Mouse (Mus musculus): ENCODE measurements around the gene F13b. TPM values are rescaled to one million over a fixed set of nuclear protein-coding genes. Genes with fewer than 3 reads are reported as not detected.

Gene F13b
- not detected in 2 replicates for polyA plus RNA-seq (2015; fragmentation: Nextera tagmentation; extraction: Ambion mirVana)

DNA sequence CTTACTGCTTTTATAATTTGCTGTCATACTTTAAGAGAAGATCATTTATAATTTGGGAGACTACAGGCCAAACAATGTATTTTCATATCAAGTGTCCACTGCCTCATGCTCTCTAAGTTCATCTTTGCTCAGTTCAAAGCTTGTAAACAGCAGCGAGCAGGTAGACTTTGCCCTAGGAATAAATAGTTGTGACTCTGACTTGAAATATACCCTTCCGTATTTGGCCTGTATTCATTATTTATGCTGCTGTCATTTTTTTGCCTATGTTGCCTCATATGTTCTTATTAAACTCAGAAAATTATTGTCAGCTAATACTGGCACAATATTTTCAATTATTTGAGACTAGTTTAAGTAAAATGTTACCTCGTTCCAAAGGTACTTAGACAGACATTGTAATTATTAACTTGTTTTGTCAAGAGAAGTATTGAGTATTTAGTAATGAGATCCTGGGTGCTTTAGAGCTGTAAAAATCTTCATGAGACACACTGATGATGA, at the start of gene F13b:
TSS of gene F13b (plus strand) at position 445 of the 495 bp plus-strand sequence.
- no peaks in the 10 kb centered on the region for H3K36me3 ChIP-seq (ENCODE audit: control insufficient read depth, insufficient read depth, low read length)
- no peaks in the 10 kb centered on the region for H3K4me1 ChIP-seq (ENCODE audit: control insufficient read depth, insufficient read depth, low read depth, low read length)
- no peaks in the 10 kb centered on the region for H3K27me3 ChIP-seq (replicated peaks; ENCODE audit: control insufficient read depth, insufficient read depth, low read length)
- no peak within 1 kb of the TSS for H3K4me2 ChIP-seq (ENCODE audit: low read length)
- no peak within 1 kb of the TSS for H3K9ac ChIP-seq (ENCODE audit: low read depth, low read length)
- H3K9me3 ChIP-seq (ENCODE audit: control insufficient read depth, low read length) = no peaks in the 10 kb centered on the region
- WGBS = 93% methylated on average over 3 of the region's 3 CpGs
- H3K4me3 ChIP-seq (ENCODE audit: low read length) = no peak within 1 kb of the TSS
- H3K27ac ChIP-seq (ENCODE audit: low read depth, low read length) = no peak within 1 kb of the TSS
- ATAC-seq = no peak

DNA sequence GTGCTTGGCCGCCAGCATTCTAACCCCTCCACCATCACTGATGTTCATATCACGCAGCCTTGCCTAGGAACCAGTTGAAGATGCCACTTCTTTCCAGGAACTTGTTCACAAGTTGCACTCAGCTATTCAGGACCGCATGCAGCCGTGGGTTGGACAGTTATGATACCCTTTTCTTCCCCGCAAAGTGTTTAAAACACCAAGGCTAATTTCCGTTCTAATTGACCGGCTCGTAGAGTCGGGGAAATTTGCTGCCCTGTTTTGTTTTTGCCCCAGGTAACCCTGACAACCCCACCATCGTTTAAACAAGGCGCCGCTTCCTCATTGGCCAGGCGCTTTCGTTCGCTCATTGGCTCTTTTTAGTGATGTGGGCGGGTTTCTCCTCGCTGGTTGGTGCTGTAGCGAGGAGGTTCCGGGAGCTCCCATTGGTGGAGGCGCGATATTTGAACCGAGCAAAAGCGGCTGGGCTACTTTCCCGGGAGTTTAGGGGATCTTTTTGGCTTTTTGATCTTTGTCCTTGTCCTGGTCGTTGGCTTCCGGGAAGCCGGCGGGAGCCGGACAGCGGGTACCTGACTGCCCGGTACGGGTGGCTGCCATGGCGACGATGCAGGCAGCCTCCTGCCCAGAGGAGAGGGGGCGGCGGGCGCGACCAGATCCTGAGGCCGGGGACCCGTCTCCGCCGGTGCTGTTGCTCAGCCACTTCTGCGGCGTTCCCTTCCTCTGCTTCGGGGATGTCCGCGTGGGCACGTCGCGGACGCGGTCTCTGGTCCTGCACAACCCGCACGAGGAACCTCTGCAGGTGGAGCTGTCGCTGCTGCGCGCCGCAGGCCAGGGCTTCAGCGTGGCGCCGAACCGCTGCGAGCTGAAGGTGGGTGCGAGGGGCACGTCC, 46.9 kb upstream of the F13b start, which contains the start of gene Aspm:
TSS of gene Aspm (plus strand) at position 433 of the 886 bp plus-strand sequence.
- H3K4me1 ChIP-seq (ENCODE audit: control insufficient read depth, insufficient read depth, low read depth, low read length) = peaks cover 8% of the 10 kb centered on the region
- peak; percentile 99 for ATAC-seq
- H3K9me3 ChIP-seq (ENCODE audit: control insufficient read depth, low read length) = no peaks in the 10 kb centered on the region
- WGBS = under 1% methylated on average over 57 of the region's 65 CpGs
- H3K4me2 ChIP-seq (ENCODE audit: low read length) = peak within 1 kb of the TSS; percentile 99
- no peaks in the 10 kb centered on the region for H3K36me3 ChIP-seq (ENCODE audit: control insufficient read depth, insufficient read depth, low read length)
- no peak within 1 kb of the TSS for H3K27ac ChIP-seq (ENCODE audit: low read depth, low read length)
- H3K9ac ChIP-seq (ENCODE audit: low read depth, low read length) = peak within 1 kb of the TSS; percentile 64
- H3K27me3 ChIP-seq (replicated peaks; ENCODE audit: control insufficient read depth, insufficient read depth, low read length) = no peaks in the 10 kb centered on the region
- H3K4me3 ChIP-seq (ENCODE audit: low read length) = peak within 1 kb of the TSS; percentile 77

DNA sequence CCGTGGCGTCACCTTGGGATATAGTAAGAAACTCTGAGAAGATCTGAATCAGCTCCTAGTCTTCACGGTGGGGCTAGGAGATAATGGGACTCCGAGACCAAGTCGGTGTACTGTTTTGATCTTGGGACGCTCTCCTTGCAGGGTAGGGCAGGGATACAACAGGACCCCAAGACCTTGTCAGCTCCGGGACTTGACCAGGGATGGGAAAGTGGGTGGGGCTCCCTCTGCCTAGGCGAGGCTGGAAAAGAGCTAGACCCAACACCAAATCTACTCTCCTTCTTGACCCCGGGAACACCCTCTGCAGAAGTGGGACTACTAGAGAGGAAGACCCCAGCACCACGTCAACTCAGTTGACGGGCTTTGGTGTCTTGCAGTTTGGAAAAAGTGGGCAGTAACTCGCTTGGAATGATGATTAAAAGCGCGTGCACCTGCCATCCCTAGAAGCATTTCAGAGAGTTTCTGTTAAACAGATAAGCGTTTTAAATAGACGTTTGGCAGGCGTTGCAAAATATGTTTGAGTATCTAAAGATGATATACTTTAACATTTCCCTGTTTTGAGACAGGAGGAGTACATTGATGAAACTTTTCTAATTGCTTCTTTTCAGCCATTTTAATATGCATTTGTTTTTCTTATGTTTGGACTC, 46.2 kb upstream of the F13b start:
- Histone ChIP-seq H3K9ac (ENCODE audit: low read depth, low read length) (peak overlapping the region; percentile 64), H3K27me3 (replicated peaks; ENCODE audit: control insufficient read depth, insufficient read depth, low read length) (no peaks in the 10 kb centered on the region), H3K27ac (ENCODE audit: low read depth, low read length) (no peak overlapping the region), H3K4me1 (ENCODE audit: control insufficient read depth, insufficient read depth, low read depth, low read length) (peaks cover 8% of the 10 kb centered on the region), H3K9me3 (ENCODE audit: control insufficient read depth, low read length) (no peaks in the 10 kb centered on the region), H3K4me3 (ENCODE audit: low read length) (peak overlapping the region; percentile 77), H3K36me3 (ENCODE audit: control insufficient read depth, insufficient read depth, low read length) (no peaks in the 10 kb centered on the region), H3K4me2 (ENCODE audit: low read length) (peak overlapping the region; percentile 99)
- ATAC-seq = no peak; the same call in 1 of the 2 replicates
- WGBS = 3% methylated on average over 17 of the region's 17 CpGs

DNA sequence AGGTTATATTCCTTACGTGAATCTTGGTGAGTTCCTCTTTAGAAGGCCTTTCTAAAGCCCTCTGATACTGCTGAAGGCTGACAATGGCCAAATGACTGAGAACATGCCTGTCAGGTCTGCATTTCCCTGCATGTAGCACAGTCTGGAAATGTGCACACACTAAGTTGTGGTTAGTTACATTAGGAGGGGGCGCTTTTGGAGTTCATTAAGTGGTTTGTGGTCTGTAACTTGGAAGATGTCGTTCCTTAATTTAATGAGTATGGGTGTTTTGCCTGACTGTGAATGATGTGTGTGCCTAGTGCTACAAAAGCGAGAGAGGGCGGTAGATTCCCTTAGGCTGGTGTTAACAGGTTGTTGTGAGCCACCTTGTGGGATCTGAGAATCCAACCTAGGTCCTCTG, 40.7 kb upstream of the F13b start:
- Histone ChIP-seq H3K4me1 (ENCODE audit: control insufficient read depth, insufficient read depth, low read depth, low read length) (no peaks in the 10 kb centered on the region), H3K27me3 (replicated peaks; ENCODE audit: control insufficient read depth, insufficient read depth, low read length) (no peaks in the 10 kb centered on the region), H3K9me3 (ENCODE audit: control insufficient read depth, low read length) (no peaks in the 10 kb centered on the region), H3K4me3 (ENCODE audit: low read length) (no peak overlapping the region), H3K27ac (ENCODE audit: low read depth, low read length) (no peak overlapping the region), H3K4me2 (ENCODE audit: low read length) (no peak overlapping the region), H3K9ac (ENCODE audit: low read depth, low read length) (no peak overlapping the region), H3K36me3 (ENCODE audit: control insufficient read depth, insufficient read depth, low read length) (no peaks in the 10 kb centered on the region)
- WGBS = 81% methylated on average over 5 of the region's 5 CpGs
- no peak for ATAC-seq

DNA sequence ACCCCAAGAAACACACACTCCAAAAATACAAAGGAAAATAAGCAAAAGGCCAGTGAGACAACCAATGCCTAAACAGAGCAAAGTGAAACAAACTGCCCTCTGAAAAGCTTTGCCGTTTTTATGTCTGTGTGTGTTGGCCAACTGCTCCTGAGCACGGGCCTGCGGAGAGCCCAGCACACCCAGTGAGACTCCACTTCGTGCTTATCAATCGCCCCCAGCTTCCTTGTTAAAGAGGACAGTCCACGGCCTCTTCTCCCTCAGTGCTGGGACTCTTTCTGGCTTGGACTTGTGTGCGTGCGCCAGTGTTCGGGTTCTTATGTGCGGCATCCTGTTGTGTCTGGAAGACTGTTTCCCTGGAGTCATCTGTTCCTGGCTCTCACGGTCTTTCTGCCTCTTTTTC, 35.6 kb upstream of the F13b start:
- no peaks in the 10 kb centered on the region for H3K9me3 ChIP-seq (ENCODE audit: control insufficient read depth, low read length)
- ATAC-seq = no peak
- no peak overlapping the region for H3K4me2 ChIP-seq (ENCODE audit: low read length)
- no peaks in the 10 kb centered on the region for H3K4me1 ChIP-seq (ENCODE audit: control insufficient read depth, insufficient read depth, low read depth, low read length)
- no peak overlapping the region for H3K9ac ChIP-seq (ENCODE audit: low read depth, low read length)
- no peaks in the 10 kb centered on the region for H3K36me3 ChIP-seq (ENCODE audit: control insufficient read depth, insufficient read depth, low read length)
- no peak overlapping the region for H3K27ac ChIP-seq (ENCODE audit: low read depth, low read length)
- WGBS = 89% methylated on average over 11 of the region's 11 CpGs
- H3K27me3 ChIP-seq (replicated peaks; ENCODE audit: control insufficient read depth, insufficient read depth, low read length) = no peaks in the 10 kb centered on the region
- no peak overlapping the region for H3K4me3 ChIP-seq (ENCODE audit: low read length)

DNA sequence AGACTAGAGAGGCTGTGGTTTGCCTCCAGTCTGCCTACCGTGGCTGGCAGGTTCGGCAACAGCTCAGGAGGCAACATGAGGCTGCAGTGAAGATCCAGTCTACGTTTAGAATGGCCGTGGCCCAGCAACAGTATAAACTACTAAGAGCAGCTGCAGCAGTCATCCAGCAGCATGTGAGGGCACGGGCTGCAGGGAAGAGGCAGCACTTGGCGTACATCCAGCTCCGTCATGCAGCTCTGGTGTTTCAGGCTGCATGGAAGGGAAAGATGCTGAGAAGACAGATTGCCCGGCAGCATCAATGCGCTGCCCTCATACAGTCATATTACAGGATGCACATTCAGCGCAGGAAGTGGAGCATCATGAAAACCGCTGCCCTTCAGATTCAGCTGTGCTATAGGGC, 22.6 kb upstream of the F13b start:
- Histone ChIP-seq H3K4me3 (ENCODE audit: low read length) (no peak overlapping the region), H3K36me3 (ENCODE audit: control insufficient read depth, insufficient read depth, low read length) (no peaks in the 10 kb centered on the region), H3K4me2 (ENCODE audit: low read length) (no peak overlapping the region), H3K4me1 (ENCODE audit: control insufficient read depth, insufficient read depth, low read depth, low read length) (no peaks in the 10 kb centered on the region), H3K27ac (ENCODE audit: low read depth, low read length) (no peak overlapping the region), H3K27me3 (replicated peaks; ENCODE audit: control insufficient read depth, insufficient read depth, low read length) (no peaks in the 10 kb centered on the region), H3K9me3 (ENCODE audit: control insufficient read depth, low read length) (no peaks in the 10 kb centered on the region), H3K9ac (ENCODE audit: low read depth, low read length) (no peak overlapping the region)
- 84% methylated on average over 11 of the region's 11 CpGs for WGBS
- peak; percentile 85 for ATAC-seq

DNA sequence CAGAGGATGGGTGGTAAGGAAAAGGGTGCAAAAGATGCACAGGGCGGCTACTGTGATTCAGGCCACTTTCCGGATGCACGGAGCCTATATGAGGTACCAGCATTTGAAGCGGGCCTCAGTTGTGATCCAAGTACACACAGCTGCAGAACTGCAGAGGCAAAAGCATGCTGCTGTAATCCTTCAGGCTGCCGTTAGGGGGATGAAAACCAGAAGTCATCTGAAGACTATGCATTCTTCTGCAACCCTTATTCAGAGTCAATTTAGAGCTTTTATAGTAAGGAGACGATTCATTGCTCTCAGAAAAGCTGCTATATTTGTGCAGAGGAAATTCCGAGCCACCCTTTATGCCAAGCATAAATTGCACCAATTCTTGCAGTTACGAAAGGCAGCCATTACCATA, 21.3 kb upstream of the F13b start:
- Histone ChIP-seq H3K9ac (ENCODE audit: low read depth, low read length) (no peak overlapping the region), H3K27me3 (replicated peaks; ENCODE audit: control insufficient read depth, insufficient read depth, low read length) (no peaks in the 10 kb centered on the region), H3K9me3 (ENCODE audit: control insufficient read depth, low read length) (no peaks in the 10 kb centered on the region), H3K36me3 (ENCODE audit: control insufficient read depth, insufficient read depth, low read length) (no peaks in the 10 kb centered on the region), H3K4me2 (ENCODE audit: low read length) (no peak overlapping the region), H3K4me1 (ENCODE audit: control insufficient read depth, insufficient read depth, low read depth, low read length) (no peaks in the 10 kb centered on the region), H3K27ac (ENCODE audit: low read depth, low read length) (no peak overlapping the region), H3K4me3 (ENCODE audit: low read length) (no peak overlapping the region)
- 90% methylated on average over 8 of the region's 8 CpGs for WGBS
- no peak for ATAC-seq

DNA sequence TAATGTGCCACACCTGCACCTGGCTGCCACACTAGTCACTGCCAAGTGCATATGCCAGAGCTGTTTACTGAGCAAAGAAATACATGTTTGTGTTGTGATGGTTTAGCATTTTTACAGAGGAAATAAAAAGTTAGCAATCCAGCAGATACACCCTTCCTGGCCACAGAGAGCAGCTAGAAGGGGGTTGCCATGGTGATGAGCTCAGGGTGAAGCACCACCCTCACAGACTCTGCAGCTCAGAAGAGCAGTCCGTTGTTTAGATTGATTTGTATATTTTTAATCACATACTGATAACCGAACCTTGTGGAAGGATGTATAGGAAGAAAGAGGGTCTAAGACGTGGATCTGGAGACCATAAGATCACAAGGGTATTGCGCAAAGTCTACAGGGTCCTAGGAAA, 20.4 kb upstream of the F13b start:
- H3K27me3 ChIP-seq (replicated peaks; ENCODE audit: control insufficient read depth, insufficient read depth, low read length) = no peaks in the 10 kb centered on the region
- no peak overlapping the region for H3K9ac ChIP-seq (ENCODE audit: low read depth, low read length)
- 77% methylated on average over 4 of the region's 4 CpGs for WGBS
- H3K9me3 ChIP-seq (ENCODE audit: control insufficient read depth, low read length) = no peaks in the 10 kb centered on the region
- peak; percentile 73; the same call in 1 of the 2 replicates for ATAC-seq
- H3K4me2 ChIP-seq (ENCODE audit: low read length) = no peak overlapping the region
- H3K36me3 ChIP-seq (ENCODE audit: control insufficient read depth, insufficient read depth, low read length) = no peaks in the 10 kb centered on the region
- no peak overlapping the region for H3K27ac ChIP-seq (ENCODE audit: low read depth, low read length)
- H3K4me1 ChIP-seq (ENCODE audit: control insufficient read depth, insufficient read depth, low read depth, low read length) = no peaks in the 10 kb centered on the region
- no peak overlapping the region for H3K4me3 ChIP-seq (ENCODE audit: low read length)

DNA sequence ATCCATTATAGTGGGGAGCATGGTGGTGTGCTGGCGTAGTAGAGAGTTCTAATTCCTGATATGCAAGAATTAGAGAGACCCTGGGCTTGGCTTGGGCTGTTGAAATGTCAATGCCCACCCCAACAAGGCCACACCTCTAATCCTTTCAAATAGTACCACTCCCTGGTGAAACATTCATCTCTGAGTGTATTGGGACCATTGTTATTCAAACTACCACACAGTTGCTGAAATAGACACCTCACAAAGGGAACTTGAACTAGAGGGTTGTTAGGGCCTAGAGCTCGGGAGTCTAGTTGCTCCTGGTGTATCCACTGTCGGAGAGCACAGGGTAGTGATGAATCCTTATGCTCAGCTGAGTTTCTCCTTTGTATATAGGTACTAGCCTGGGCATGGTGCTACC, 6.9 kb upstream of the F13b start:
- Histone ChIP-seq H3K4me1 (ENCODE audit: control insufficient read depth, insufficient read depth, low read depth, low read length) (no peaks in the 10 kb centered on the region), H3K9ac (ENCODE audit: low read depth, low read length) (no peak overlapping the region), H3K27me3 (replicated peaks; ENCODE audit: control insufficient read depth, insufficient read depth, low read length) (no peaks in the 10 kb centered on the region), H3K36me3 (ENCODE audit: control insufficient read depth, insufficient read depth, low read length) (0 out of 2 replicates have a peak, but pooled peaks cover 2% of the 10 kb centered on the region), H3K4me3 (ENCODE audit: low read length) (no peak overlapping the region), H3K9me3 (ENCODE audit: control insufficient read depth, low read length) (no peaks in the 10 kb centered on the region), H3K4me2 (ENCODE audit: low read length) (no peak overlapping the region), H3K27ac (ENCODE audit: low read depth, low read length) (no peak overlapping the region)
- WGBS = 75% methylated on average over 3 of the region's 3 CpGs
- no peak for ATAC-seq
